Mouse (Mus musculus) urinary bladder, adult 18-20 months (tissue): ENCODE measurements around the gene Col6a1.
A peak's percentile ranks its signal among the peaks of the same experiment; 100 is the strongest.
"Not testable (repeated sequence)": the region's sequence is repeated elsewhere in the genome, so short reads cannot be mapped to it uniquely, and the experiment has no call there.

Experiments used
- DNase-seq, 2 experiments: peaks; one replicate each; pipeline ENCODE4 v3.0.0; 2022; ENCODE audit warnings: low spot score in 2 of 2, mixed read lengths in 2 of 2

Col6a1 gene

GRCm38 (mm10) chr10:76725682-76726285, at the start of gene Col6a1:
TSS of gene Col6a1 (minus strand) at chr10:76726168.
- no peak for DNase-seq

- no peak for DNase-seq
Measured at GRCm38 (mm10) chr10:76771624-76772023, 45.7 kb upstream of the Col6a1 start.

GRCm38 (mm10) chr10:76771086-76771485, 45.1 kb upstream of the Col6a1 start:
- DNase-seq, result no peak

GRCm38 (mm10) chr10:76769581-76769980, 43.6 kb upstream of the Col6a1 start:
- no peak for DNase-seq

- DNase-seq, result no peak
Measured at GRCm38 (mm10) chr10:76766196-76766595, 40.2 kb upstream of the Col6a1 start.

GRCm38 (mm10) chr10:76764927-76765326, 39.0 kb upstream of the Col6a1 start:
- DNase-seq, result no peak

- no peak for DNase-seq
Measured at GRCm38 (mm10) chr10:76763016-76763415, 37.0 kb upstream of the Col6a1 start.

- no peak for DNase-seq
Measured at GRCm38 (mm10) chr10:76762411-76762810, 36.4 kb upstream of the Col6a1 start.

GRCm38 (mm10) chr10:76759878-76760277, 33.9 kb upstream of the Col6a1 start:
- DNase-seq, result no peak

GRCm38 (mm10) chr10:76753640-76754039, 27.7 kb upstream of the Col6a1 start:
- no peak for DNase-seq

GRCm38 (mm10) chr10:76744267-76744666, 18.3 kb upstream of the Col6a1 start:
- DNase-seq, result not testable (repeated sequence)

GRCm38 (mm10) chr10:76736764-76737163, 10.8 kb upstream of the Col6a1 start:
- no peak for DNase-seq

GRCm38 (mm10) chr10:76734979-76735378, 9.0 kb upstream of the Col6a1 start:
- peak; percentile 66 to 67 for DNase-seq

- no peak for DNase-seq
Measured at GRCm38 (mm10) chr10:76733677-76734068, 7.7 kb upstream of the Col6a1 start.

- peak; percentile 56 to 75 for DNase-seq
Measured at GRCm38 (mm10) chr10:76732881-76733676, 7.1 kb upstream of the Col6a1 start.

GRCm38 (mm10) chr10:76732391-76732790, 6.4 kb upstream of the Col6a1 start:
- no peak for DNase-seq

GRCm38 (mm10) chr10:76731621-76732239, 5.8 kb upstream of the Col6a1 start:
- DNase-seq, result no peak

GRCm38 (mm10) chr10:76729631-76730620, 4.0 kb upstream of the Col6a1 start:
- peak in 1 of 2 experiments; percentile 59 for DNase-seq

- peak; percentile 41 to 67 for DNase-seq
Measured at GRCm38 (mm10) chr10:76728369-76728768, 2.4 kb upstream of the Col6a1 start.

- DNase-seq, result no peak
Measured at GRCm38 (mm10) chr10:76727301-76727700, 1.3 kb upstream of the Col6a1 start.

- DNase-seq, result no peak
Measured at GRCm38 (mm10) chr10:76726866-76727265, 898 bp upstream of the Col6a1 start.

GRCm38 (mm10) chr10:76725097-76725496, 871 bp downstream of the Col6a1 start:
- DNase-seq, result no peak
